ENCODE assay signal across 27 mouse cellular contexts in genomic region chr16:14021166-14021822, GRCm38 (mm10). TPM values are rescaled to one million over a fixed set of nuclear protein-coding genes. Genes with fewer than 3 reads are reported as not detected.
DNase-seq lines count a peak whose midpoint lies in the region; ATAC-seq and TF ChIP-seq lines count a peak whose summit lies in the region.
"Had no signal": no experiment of that assay in that cellular context is flagged by ENCODE, and none has a peak within 500 bp of the region (broad histone marks: within the 10 kb centered on the region; RNA-seq: fewer than 3 reads in every experiment).

No protein-coding gene starts in this region.

- H3K4me3 ChIP-seq in E14TG2a.4 (replicated peaks; ENCODE audit: low read length) = peak overlapping the region; percentile 41
- no peak overlapping the region for H3K4me3 ChIP-seq in lung, postnatal 0 days (ENCODE audit: low read depth, low read length)
- H3K4me3 ChIP-seq: embryonic facial prominence, embryonic 15.5 days; erythroblast, embryonic 14.5 days; forebrain, embryonic 10.5 days; forebrain, embryonic 15.5 days; heart, embryonic 12.5 days; hindbrain, embryonic 15.5 days had no signal

- no peak overlapping the region for H3K4me2 ChIP-seq in lung, postnatal 0 days (replicated peaks; ENCODE audit: low read depth, low read length)
- H3K4me2 ChIP-seq: embryonic facial prominence, embryonic 15.5 days; forebrain, embryonic 15.5 days; heart, embryonic 12.5 days; hindbrain, embryonic 15.5 days had no signal

- no peak overlapping the region for H3K27ac ChIP-seq in lung, postnatal 0 days (ENCODE audit: low read length)
- H3K27ac ChIP-seq: embryonic facial prominence, embryonic 15.5 days; forebrain, embryonic 10.5 days; forebrain, embryonic 15.5 days; hindbrain, embryonic 15.5 days had no signal

- 64% methylated on average over 3 of the region's 3 CpGs for WGBS in lung, postnatal 0 days

- TF ChIP-seq CTCF in E14TG2a.4 (conservative IDR thresholded peaks at IDR 0.05; ENCODE audit: low read length) = no peak
- no peak for TF ChIP-seq CTCF in lung, postnatal 0 days (IDR thresholded peaks at IDR 0.05)

- ATAC-seq in granulocyte monocyte progenitor cell, adult 5-6 weeks (replicated peaks; ENCODE audit: poor library complexity, severe bottlenecking) = peak; percentile 99
- no peak for ATAC-seq in lung, postnatal 0 days
- ATAC-seq in inflammation-experienced regulatory T-cells, adult 6 months = no peak
- ATAC-seq: CD4-positive, CD25-positive, alpha-beta regulatory T cell, adult 4 months; forebrain, embryonic 15.5 days; intestine, postnatal 0 days had no signal

- H3K27me3 ChIP-seq in E14TG2a.4 (ENCODE audit: insufficient read depth, low read length) = no peaks in the 10 kb centered on the region
- no peaks in the 10 kb centered on the region for H3K27me3 ChIP-seq in lung, postnatal 0 days (replicated peaks; ENCODE audit: insufficient read depth, low read length)
- H3K27me3 ChIP-seq: embryonic facial prominence, embryonic 15.5 days; forebrain, embryonic 15.5 days; heart, embryonic 12.5 days; hindbrain, embryonic 15.5 days had no signal

- peaks cover under 1% of the 10 kb centered on the region; the same call in 1 of the 2 replicates for H3K36me3 ChIP-seq in E14TG2a.4 (ENCODE audit: insufficient read depth, low read length)
- H3K36me3 ChIP-seq in lung, postnatal 0 days (ENCODE audit: insufficient read depth, low read length) = no peaks in the 10 kb centered on the region
- H3K36me3 ChIP-seq: embryonic facial prominence, embryonic 15.5 days; forebrain, embryonic 10.5 days; forebrain, embryonic 15.5 days; G1E; heart, embryonic 12.5 days; hindbrain, embryonic 15.5 days had no signal

- no peak overlapping the region for H3K9ac ChIP-seq in lung, postnatal 0 days (replicated peaks; ENCODE audit: low read depth)
- H3K9ac ChIP-seq: embryonic facial prominence, embryonic 15.5 days; forebrain, embryonic 15.5 days; heart, embryonic 12.5 days; hindbrain, embryonic 15.5 days had no signal

- no peaks in the 10 kb centered on the region for H3K9me3 ChIP-seq in E14TG2a.4 (ENCODE audit: low read length)
- no peaks in the 10 kb centered on the region for H3K9me3 ChIP-seq in lung, postnatal 0 days (ENCODE audit: low read length)
- H3K9me3 ChIP-seq: embryonic facial prominence, embryonic 15.5 days; forebrain, embryonic 10.5 days; forebrain, embryonic 15.5 days; G1E; heart, embryonic 12.5 days; hindbrain, embryonic 15.5 days had no signal

- peaks cover 92% of the 10 kb centered on the region for H3K4me1 ChIP-seq in E14TG2a.4 (replicated peaks; ENCODE audit: low read depth, low read length)
- no peaks in the 10 kb centered on the region for H3K4me1 ChIP-seq in lung, postnatal 0 days (ENCODE audit: insufficient read depth, low read depth, low read length)
- H3K4me1 ChIP-seq: embryonic facial prominence, embryonic 15.5 days; forebrain, embryonic 15.5 days; hindbrain, embryonic 15.5 days had no signal

- DNase-seq in 416B (ENCODE audit: low read depth) (peak; percentile 67), R1 (ENCODE audit: low read depth, low spot score) (peak; percentile 75), liver (no peak)
- no peak for DNase-seq in lung, postnatal 0 days (ENCODE audit: low spot score)
- DNase-seq in neural tube, embryonic 10.5 days (ENCODE audit: extremely low spot score, low spot score) = no peak
- DNase-seq: adrenal gland, adult 2 months; adrenal gland, postnatal 25 days; B cell, adult 2 months; cerebellum, adult 2 months; cerebellum, postnatal 10 days; embryo, embryonic 11 days; gastrocnemius, postnatal 25 days; heart, adult 18-20 months; heart, postnatal 36 days had no signal

- TF ChIP-seq EP300 in lung, postnatal 0 days (IDR thresholded peaks at IDR 0.05) = no peak

RNA-seq across cellular contexts. Expression of gene Ifitm7, which starts 34.6 kb away (rescaled TPM):
- 2.8 and 26.7 TPM in 2 replicates for total RNA-seq in granulocyte monocyte progenitor cell, adult 5-6 weeks (2014; fragmentation: Nextera tagmentation)
- total RNA-seq in granulocyte monocyte progenitor cell, adult 5-6 weeks (2017) = 5.3 and 15.9 TPM in 2 replicates
- polyA plus RNA-seq in lung, postnatal 0 days (2015; fragmentation: Nextera tagmentation; extraction: Ambion mirVana) = not detected in 2 replicates
- polyA plus RNA-seq in inflammation-experienced regulatory T-cells, adult 6 months (2017; shearing (Covaris generic)) = under 1 TPM in 1 of 3 experiments, not detected in 2; 0.19 TPM
- total RNA-seq: adrenal gland, adult 2 months; gastrocnemius, adult 18-20 months; gastrocnemius, postnatal 25 days; heart, adult 18-20 months; heart, postnatal 36 days had no signal
- polyA plus RNA-seq: adrenal gland, adult 2 months; CD4-positive, CD25-positive, alpha-beta regulatory T cell, adult 4 months; erythroblast, embryonic 14.5 days; G1E; intestine, postnatal 0 days had no signal

RNA-seq across cellular contexts. Expression of gene 2900011O08Rik, which starts 34.9 kb away (rescaled TPM):
- not detected in 2 replicates for total RNA-seq in granulocyte monocyte progenitor cell, adult 5-6 weeks (2014; fragmentation: Nextera tagmentation)
- total RNA-seq in granulocyte monocyte progenitor cell, adult 5-6 weeks (2017) = 0.34 TPM in 1 of 2 replicates, not detected in the other
- polyA plus RNA-seq in lung, postnatal 0 days (2015; fragmentation: Nextera tagmentation; extraction: Ambion mirVana) = 0.42 TPM in 1 of 2 replicates, not detected in the other
- 1 to 10 TPM in 1 of 3 experiments, under 1 TPM in 1, not detected in 1; 0.23 to 1.2 TPM for polyA plus RNA-seq in inflammation-experienced regulatory T-cells, adult 6 months (2017; shearing (Covaris generic))
- total RNA-seq: gastrocnemius, adult 18-20 months; gastrocnemius, postnatal 25 days; heart, adult 18-20 months; heart, postnatal 36 days had no signal
- polyA plus RNA-seq: CD4-positive, CD25-positive, alpha-beta regulatory T cell, adult 4 months; erythroblast, embryonic 14.5 days; G1E had no signal

Comparison
In these comparisons a context has a peak if more than half of its experiments do, and no peak if none do; other contexts are left out.
1. DNase-seq: peak in 416B (single experiment) and R1 (single experiment); none in lung, postnatal 0 days (single experiment), neural tube, embryonic 10.5 days (single experiment) and liver (single experiment).